Mouse (Mus musculus) neural tube, embryonic 14.5 days (tissue): Measurements from ENCODE around the gene Nav2. TPM values are rescaled to one million over a fixed set of nuclear protein-coding genes. Genes with fewer than 3 reads are reported as not detected.

Experiments
- ATAC-seq: fragments of 200-750 bp; cut with Nextera tagmentation; 2 replicates; pipeline ENCODE4 v1.8.0; 2017; ENCODE audit warnings: low read depth, mild to moderate bottlenecking, moderate TSS enrichment, moderate library complexity
- H3K27ac ChIP-seq: fragments of 300-500 bp; sonication (generic); 2 replicates; pipeline ENCODE4 v1.5.1; 2014; ENCODE audit warnings: low read depth, mild to moderate bottlenecking, control low read depth, low read length, moderate library complexity, mixed read lengths
- H3K27me3 ChIP-seq: fragments of 300-500 bp; sonication (generic); 2 replicates; pipeline ENCODE4 v1.6.1; 2014; ENCODE audit warnings: low read length; ENCODE audit not compliant: control insufficient read depth, insufficient read depth
- H3K36me3 ChIP-seq: fragments of 300-500 bp; sonication (generic); 2 replicates; pipeline ENCODE4 v1.6.1; 2014; ENCODE audit warnings: low read length, mixed read lengths; ENCODE audit not compliant: control insufficient read depth, insufficient read depth
- H3K4me1 ChIP-seq: fragments of 300-500 bp; sonication (generic); 2 replicates; pipeline ENCODE4 v1.6.1; 2014; ENCODE audit warnings: low read length; ENCODE audit not compliant: control insufficient read depth, insufficient read depth
- H3K4me2 ChIP-seq: fragments of 300-500 bp; sonication (generic); 2 replicates; pipeline ENCODE4 v1.6.1; 2014; ENCODE audit warnings: mild to moderate bottlenecking, low read depth, low read length, control low read depth
- H3K4me3 ChIP-seq: fragments of 300-500 bp; sonication (generic); 2 replicates; pipeline ENCODE4 v1.5.1; 2014; ENCODE audit warnings: low read depth, low read length, control low read depth, mixed read lengths
- H3K9ac ChIP-seq: fragments of 300-500 bp; sonication (generic); replicated peaks from 2 replicates; pipeline ENCODE4 v1.6.1; 2014; ENCODE audit warnings: low read depth, mild to moderate bottlenecking, control low read depth, low read length, mixed read lengths
- H3K9me3 ChIP-seq: fragments of 300-500 bp; sonication (generic); 2 replicates; pipeline ENCODE4 v1.6.1; 2016; ENCODE audit warnings: low read length; ENCODE audit not compliant: control insufficient read depth
- WGBS: fragments of 180-500 bp; shearing (Covaris S2); extraction: QIAGEN DNeasy Blood & Tissue Kit; methylation state at CpG from one replicate; pipeline ENCODE4 v1.1.7; 2014; 5-methylcytosine and 5-hydroxymethylcytosine counted together
- polyA plus RNA-seq: library from polyadenylated mRNA; unstranded; fragments of >200 nt; fragmentation: Nextera tagmentation; extraction: Ambion mirVana; gene quantifications from 2 replicates; pipeline ENCODE4 v1.2.1, GENCODE M21; 2014

The Nav2 gene
- polyA plus RNA-seq, 1 experiment from 2014 or later: 36.5 TPM

DNA sequence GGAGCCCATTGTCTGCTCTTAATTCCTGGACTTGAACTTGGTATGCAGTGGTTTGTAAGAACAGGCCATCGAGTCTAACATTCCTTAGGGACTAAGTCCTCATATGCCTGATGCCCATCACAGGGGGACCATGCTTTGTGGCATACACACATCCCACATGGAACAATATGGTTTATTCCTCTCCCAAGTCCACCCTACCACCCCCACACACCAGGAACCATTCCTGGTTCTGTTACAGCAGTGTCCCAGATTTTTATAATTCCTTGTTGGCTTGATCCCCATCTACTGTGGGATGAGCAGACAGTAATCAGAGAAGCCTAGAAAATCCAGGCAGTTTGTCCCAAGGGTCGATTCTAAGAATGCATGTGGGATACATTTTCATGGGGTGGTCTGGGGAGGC, 668.6 kb downstream of the Nav2 start:
- Histone ChIP-seq H3K4me3 (no peak overlapping the region), H3K27me3 (no peaks in the 10 kb centered on the region)
- 94% methylated on average over 2 of the region's 2 CpGs for WGBS

DNA sequence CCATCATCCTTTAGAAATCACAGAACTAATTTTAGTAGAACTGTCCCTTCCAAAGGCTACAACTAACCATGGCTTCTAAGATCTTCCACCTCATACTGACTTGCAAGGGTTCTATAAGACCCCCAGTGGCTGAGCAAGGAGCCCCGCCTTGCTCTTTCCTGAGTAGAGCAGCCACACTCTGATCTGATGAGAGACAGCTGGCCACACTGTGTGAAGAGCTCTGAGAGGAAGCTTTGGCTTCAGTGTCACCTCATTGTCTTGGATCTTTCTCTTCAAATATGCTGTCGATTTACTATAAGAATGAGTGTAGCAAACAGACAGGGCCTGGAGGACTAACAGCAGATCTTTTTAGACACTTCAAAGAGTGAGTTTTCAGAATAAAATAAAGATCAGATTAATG, 673.4 kb downstream of the Nav2 start:
- ATAC-seq: no peak
- 98% methylated on average over 2 of the region's 2 CpGs for WGBS
- Histone ChIP-seq H3K4me3 (no peak overlapping the region), H3K4me1 (no peaks in the 10 kb centered on the region), H3K36me3 (peaks cover 16% of the 10 kb centered on the region), H3K9me3 (no peaks in the 10 kb centered on the region), H3K9ac (no peak overlapping the region), H3K4me2 (no peak overlapping the region), H3K27ac (no peak overlapping the region), H3K27me3 (no peaks in the 10 kb centered on the region)

More for the DNA sequence above, 668.6 kb downstream of the Nav2 start:
- H3K9ac ChIP-seq: no peak overlapping the region
- no peak for ATAC-seq
- no peaks in the 10 kb centered on the region for H3K9me3 ChIP-seq
- peaks cover 12% of the 10 kb centered on the region for H3K36me3 ChIP-seq
- H3K27ac ChIP-seq: no peak overlapping the region
- no peak overlapping the region for H3K4me2 ChIP-seq
- no peaks in the 10 kb centered on the region for H3K4me1 ChIP-seq

DNA sequence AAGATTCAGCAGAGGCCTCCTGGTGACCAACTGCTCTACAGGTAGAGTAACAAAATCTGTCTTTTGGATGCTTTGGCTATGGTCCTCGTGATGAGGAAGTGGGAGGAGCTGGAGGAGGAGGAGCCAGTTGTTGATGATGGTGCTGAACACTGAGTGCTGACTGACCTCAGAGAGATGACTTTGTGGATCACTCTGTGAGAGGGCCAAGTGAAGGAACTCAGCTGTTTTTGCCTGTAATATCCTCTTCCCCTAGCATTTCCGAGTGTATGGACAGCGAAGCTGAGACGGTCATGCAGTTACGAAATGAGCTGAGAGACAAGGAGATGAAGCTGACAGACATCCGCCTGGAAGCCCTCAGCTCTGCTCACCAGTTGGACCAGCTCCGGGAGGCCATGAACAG, 674.0 kb downstream of the Nav2 start:
- no peak for ATAC-seq
- WGBS: 88% methylated on average over 7 of the region's 7 CpGs
- H3K36me3 ChIP-seq: peaks cover 10% of the 10 kb centered on the region

DNA sequence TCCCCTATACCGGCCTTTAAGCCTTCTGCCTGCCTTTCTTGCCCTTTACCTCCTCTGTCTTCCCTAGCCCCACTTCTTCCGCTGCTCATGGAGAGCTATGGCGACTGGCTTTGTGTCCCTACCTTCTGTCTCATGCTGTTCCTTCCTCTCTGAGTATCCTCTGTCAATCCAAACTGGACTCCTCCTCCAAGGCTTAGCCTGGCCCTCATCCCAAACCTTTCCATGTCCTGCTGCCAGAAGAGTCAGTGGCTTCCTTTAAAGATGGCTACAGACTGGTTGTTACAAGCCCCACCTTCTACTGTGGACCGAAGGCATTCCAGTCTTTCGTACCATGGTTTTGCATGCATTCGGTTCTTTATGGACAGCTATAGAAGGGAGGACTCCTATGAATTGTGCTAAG, 674.7 kb downstream of the Nav2 start:
- no peak overlapping the region for H3K4me2 ChIP-seq
- H3K27me3 ChIP-seq: no peaks in the 10 kb centered on the region
- 95% methylated on average over 6 of the region's 6 CpGs for WGBS
- no peak for ATAC-seq
- H3K9ac ChIP-seq: no peak overlapping the region
- no peaks in the 10 kb centered on the region for H3K9me3 ChIP-seq
- no peak overlapping the region for H3K27ac ChIP-seq
- H3K4me3 ChIP-seq: no peak overlapping the region
- no peaks in the 10 kb centered on the region for H3K4me1 ChIP-seq
- H3K36me3 ChIP-seq: peaks cover 14% of the 10 kb centered on the region

More for the DNA sequence above, 674.0 kb downstream of the Nav2 start:
- H3K4me3 ChIP-seq: no peak overlapping the region
- H3K4me2 ChIP-seq: no peak overlapping the region
- no peaks in the 10 kb centered on the region for H3K9me3 ChIP-seq
- no peak overlapping the region for H3K27ac ChIP-seq
- H3K4me1 ChIP-seq: no peaks in the 10 kb centered on the region
- H3K27me3 ChIP-seq: no peaks in the 10 kb centered on the region
- H3K9ac ChIP-seq: no peak overlapping the region

DNA sequence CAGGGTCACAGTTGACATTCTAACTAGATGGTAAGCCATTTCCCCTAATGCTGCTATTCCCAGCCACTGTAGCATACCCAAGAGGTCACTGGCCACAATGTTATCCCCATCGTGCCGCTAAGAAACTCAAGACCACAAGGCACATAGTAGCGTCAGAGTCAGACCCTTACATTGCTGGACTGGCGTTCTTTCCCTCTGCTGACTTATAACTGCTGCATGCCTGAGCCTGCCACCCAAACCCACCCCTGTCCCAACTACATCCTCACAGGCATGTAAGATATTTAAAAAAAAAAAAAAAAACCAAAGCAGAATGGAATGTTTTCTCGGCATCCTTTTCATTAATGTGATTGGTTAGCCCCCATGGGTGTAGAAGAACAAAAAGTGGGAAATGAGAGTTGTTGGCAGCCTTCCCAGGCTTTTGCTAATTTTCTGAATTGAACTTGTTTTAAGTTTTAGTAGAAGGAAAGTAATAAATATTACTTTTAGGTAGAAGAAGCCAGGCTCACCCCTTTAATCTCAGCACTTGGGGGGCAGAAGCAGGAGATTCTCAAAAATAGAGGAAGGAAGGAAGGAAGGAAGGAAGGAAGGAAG, 678.1 kb downstream of the Nav2 start:
- Histone ChIP-seq H3K27me3 (no peaks in the 10 kb centered on the region), H3K4me3 (no peak overlapping the region), H3K9me3 (no peaks in the 10 kb centered on the region), H3K4me1 (no peaks in the 10 kb centered on the region), H3K9ac (no peak overlapping the region), H3K4me2 (no peak overlapping the region), H3K27ac (no peak overlapping the region), H3K36me3 (peaks cover 20% of the 10 kb centered on the region)
- 83% methylated on average over 5 of the region's 5 CpGs for WGBS
- no peak for ATAC-seq

DNA sequence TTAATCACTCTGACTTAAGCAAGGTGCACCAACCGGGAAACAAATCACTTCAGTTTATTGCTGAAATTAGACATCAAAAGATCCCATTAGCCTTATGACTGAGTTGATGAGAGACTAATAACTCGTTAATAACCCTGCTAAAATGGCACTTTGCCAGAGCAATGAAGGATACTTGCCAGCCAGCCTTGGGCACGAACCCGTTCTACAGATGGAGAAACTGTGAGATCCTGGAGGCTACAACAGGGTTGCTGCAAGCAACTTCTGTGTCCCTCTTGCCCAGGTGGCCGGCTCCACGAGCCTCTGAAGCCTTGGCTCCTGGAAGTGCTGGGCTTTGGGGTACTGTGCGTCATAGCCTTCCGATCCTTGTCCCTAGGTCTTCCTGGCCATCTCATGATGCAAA, 681.1 kb downstream of the Nav2 start:
- Histone ChIP-seq H3K4me3 (no peak overlapping the region), H3K4me2 (no peak overlapping the region), H3K4me1 (no peaks in the 10 kb centered on the region), H3K27me3 (no peaks in the 10 kb centered on the region), H3K9me3 (no peaks in the 10 kb centered on the region), H3K9ac (no peak overlapping the region), H3K36me3 (peaks cover 15% of the 10 kb centered on the region), H3K27ac (no peak overlapping the region)
- ATAC-seq: no peak
- 86% methylated on average over 8 of the region's 8 CpGs for WGBS

DNA sequence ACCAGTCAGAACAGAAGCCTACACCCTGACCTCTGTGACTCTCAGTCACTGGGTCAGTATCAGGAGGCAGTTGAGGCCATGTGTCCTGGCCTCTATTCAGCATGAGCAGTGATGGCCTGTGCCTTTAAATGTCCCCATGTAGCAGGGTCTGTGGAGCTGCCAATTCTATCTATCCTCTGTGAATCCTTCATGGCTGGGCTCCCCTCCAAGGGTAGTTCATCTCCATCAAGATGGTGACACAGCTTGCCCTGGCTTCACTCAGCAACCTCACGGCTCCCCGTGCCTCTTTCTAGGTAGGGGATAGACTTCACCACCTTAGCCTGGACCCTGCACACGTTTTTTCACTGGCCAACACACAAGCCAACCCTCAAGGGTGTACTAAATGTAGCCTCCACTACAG, 689.3 kb downstream of the Nav2 start:
- WGBS: 88% methylated on average over 3 of the region's 3 CpGs
- no peak for ATAC-seq

DNA sequence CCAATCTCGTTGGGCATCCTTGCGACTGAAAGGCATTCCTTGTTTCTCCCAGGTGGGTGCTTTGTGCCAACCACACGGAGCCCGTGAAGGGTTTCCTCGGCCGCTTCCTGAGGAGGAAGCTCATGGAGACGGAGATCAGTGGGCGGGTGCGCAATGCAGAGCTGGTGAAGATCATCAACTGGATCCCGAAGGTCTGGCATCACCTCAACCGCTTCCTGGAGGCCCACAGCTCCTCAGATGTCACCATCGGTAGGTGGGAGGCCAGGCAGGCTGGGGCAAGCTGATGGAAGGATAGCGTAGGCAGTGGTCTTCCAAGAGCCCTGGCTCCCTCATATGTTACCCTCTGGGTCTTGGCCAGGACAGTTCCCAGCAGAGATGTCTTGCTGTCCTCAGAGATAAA, 689.7 kb downstream of the Nav2 start:
- Histone ChIP-seq H3K9ac (no peak overlapping the region), H3K4me2 (no peak overlapping the region), H3K27ac (no peak overlapping the region), H3K9me3 (no peaks in the 10 kb centered on the region), H3K36me3 (peaks cover 14% of the 10 kb centered on the region; the same call in 1 of the 2 replicates), H3K4me1 (no peaks in the 10 kb centered on the region), H3K4me3 (no peak overlapping the region), H3K27me3 (no peaks in the 10 kb centered on the region)
- no peak for ATAC-seq
- WGBS: 93% methylated on average over 13 of the region's 13 CpGs

More for the DNA sequence above, 689.3 kb downstream of the Nav2 start:
- no peak overlapping the region for H3K4me2 ChIP-seq
- H3K27me3 ChIP-seq: no peaks in the 10 kb centered on the region
- H3K4me3 ChIP-seq: no peak overlapping the region
- peaks cover 14% of the 10 kb centered on the region; the same call in 1 of the 2 replicates for H3K36me3 ChIP-seq
- H3K9me3 ChIP-seq: no peaks in the 10 kb centered on the region
- H3K27ac ChIP-seq: no peak overlapping the region
- H3K4me1 ChIP-seq: no peaks in the 10 kb centered on the region
- no peak overlapping the region for H3K9ac ChIP-seq

DNA sequence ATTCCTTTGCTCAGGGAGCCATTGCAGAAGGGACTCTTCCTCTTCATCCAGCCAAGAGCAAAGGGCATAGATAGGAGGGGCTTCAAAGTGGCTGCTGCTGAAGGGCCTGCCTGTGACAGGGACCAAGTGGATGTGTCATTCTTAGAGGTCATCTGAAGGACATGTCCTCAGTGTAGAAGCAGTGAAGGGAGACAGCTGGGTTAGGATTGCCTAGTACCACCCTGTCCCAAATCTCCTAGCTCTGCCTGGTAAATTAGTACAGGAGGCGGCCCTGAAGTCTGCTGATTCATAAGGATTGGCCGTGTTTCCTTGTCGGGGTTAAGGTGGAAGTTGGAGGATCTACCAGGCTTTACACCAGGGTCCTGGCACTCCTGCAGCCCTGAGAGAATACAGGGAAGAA, 691.4 kb downstream of the Nav2 start:
- no peaks in the 10 kb centered on the region for H3K27me3 ChIP-seq
- H3K4me2 ChIP-seq: no peak overlapping the region
- WGBS: 97% methylated on average over 3 of the region's 3 CpGs
- peaks cover 14% of the 10 kb centered on the region; the same call in 1 of the 2 replicates for H3K36me3 ChIP-seq
- H3K4me1 ChIP-seq: no peaks in the 10 kb centered on the region
- H3K9ac ChIP-seq: no peak overlapping the region
- no peak for ATAC-seq
- no peak overlapping the region for H3K27ac ChIP-seq
- H3K4me3 ChIP-seq: no peak overlapping the region
- H3K9me3 ChIP-seq: no peaks in the 10 kb centered on the region
